Mouse (Mus musculus): ENCODE measurements around the gene Mfsd12. TPM values are rescaled to one million over a fixed set of nuclear protein-coding genes. Genes with fewer than 3 reads are reported as not detected.
A peak's percentile ranks its signal among the peaks of the same experiment; 100 is the strongest.

The Mfsd12 gene
- total and polyA plus RNA-seq, 2 experiments from 2014 or later = 13.6 to 38.1 TPM

DNA sequence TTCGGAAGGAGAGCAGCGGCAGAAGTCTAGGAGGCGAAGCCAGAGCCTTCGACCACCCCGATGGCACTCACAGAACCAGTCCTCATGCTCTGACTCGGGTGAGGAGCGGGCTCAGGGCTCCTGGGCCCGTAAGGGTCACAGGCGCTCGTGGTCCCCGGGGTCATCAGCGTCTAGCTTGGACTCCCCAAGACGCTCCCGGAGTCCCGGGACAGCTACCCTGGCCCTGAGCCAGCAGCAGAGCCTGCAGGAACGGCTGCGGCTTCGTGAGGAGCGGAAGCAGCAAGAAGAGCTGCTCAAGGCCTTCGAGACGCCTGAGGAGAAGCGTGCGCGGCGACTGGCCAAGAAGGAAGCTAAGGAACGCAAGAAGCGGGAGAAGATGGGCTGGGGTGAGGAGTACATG is 34.8 kb upstream of the Mfsd12 start:
- no peaks in the 10 kb centered on the region for H3K27me3 ChIP-seq (ENCODE audit: insufficient read depth, low read length)
- ATAC-seq = no peak
- H3K9me3 ChIP-seq (ENCODE audit: low read length) = no peaks in the 10 kb centered on the region
- no peak overlapping the region for H3K9ac ChIP-seq (replicated peaks; ENCODE audit: low read length)
- H3K27ac ChIP-seq = no peak overlapping the region
- WGBS = 92% methylated on average over 27 of the region's 27 CpGs
- no peak overlapping the region for H3K4me3 ChIP-seq (ENCODE audit: low read length)
- peaks cover 11% of the 10 kb centered on the region; the same call in 1 of the 2 replicates for H3K4me1 ChIP-seq (ENCODE audit: insufficient read depth, low read length)
- H3K4me2 ChIP-seq (ENCODE audit: low read depth, low read length) = no peak overlapping the region; the same call in 1 of the 2 replicates
- DNase-seq (ENCODE audit: low spot score) = no peak
- H3K36me3 ChIP-seq (ENCODE audit: insufficient read depth, low read length) = peaks cover 57% of the 10 kb centered on the region
- no peak for TF ChIP-seq CTCF (IDR thresholded peaks at IDR 0.05; ENCODE audit: low read depth)

DNA sequence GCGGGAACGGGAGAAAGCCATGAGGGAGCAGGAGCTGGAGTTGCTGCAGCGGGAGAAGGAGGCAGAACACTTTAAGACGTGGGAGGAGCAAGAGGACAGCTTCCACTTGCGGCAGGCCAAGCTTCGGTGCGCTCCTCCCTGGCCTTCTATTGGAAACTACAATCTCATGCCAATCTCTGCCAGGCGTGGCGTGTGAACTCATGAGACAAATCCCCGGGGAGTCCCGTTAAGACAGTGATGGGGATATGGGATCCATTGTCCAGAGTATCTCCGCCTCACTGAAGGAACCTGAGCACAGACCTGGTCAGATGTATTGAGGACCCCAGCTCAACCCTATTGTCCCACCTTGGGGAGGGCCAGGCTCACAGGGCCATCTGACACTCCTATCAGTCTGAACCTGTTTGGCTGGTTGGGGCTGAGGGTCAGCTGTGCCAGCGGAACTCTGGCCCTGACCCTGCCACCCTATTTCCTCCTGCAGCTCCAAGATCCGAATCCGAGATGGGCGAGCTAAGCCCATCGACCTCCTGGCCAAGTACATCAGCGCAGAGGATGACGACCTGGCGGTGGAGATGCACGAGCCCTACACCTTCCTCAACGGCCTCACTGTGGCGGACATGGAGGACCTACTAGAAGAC is 34.0 kb upstream of the Mfsd12 start:
- no peaks in the 10 kb centered on the region for H3K27me3 ChIP-seq (ENCODE audit: insufficient read depth, low read length)
- no peak for DNase-seq (ENCODE audit: low spot score)
- ATAC-seq = no peak
- H3K9ac ChIP-seq (replicated peaks; ENCODE audit: low read length) = no peak overlapping the region
- H3K4me1 ChIP-seq (ENCODE audit: insufficient read depth, low read length) = peaks cover 11% of the 10 kb centered on the region; the same call in 1 of the 2 replicates
- no peak overlapping the region for H3K4me3 ChIP-seq (ENCODE audit: low read length)
- no peak overlapping the region for H3K27ac ChIP-seq
- WGBS = 93% methylated on average over 23 of the region's 23 CpGs
- H3K36me3 ChIP-seq (ENCODE audit: insufficient read depth, low read length) = peaks cover 53% of the 10 kb centered on the region
- TF ChIP-seq CTCF (IDR thresholded peaks at IDR 0.05; ENCODE audit: low read depth) = no peak
- H3K9me3 ChIP-seq (ENCODE audit: low read length) = no peaks in the 10 kb centered on the region
- no peak overlapping the region for H3K4me2 ChIP-seq (ENCODE audit: low read depth, low read length)

DNA sequence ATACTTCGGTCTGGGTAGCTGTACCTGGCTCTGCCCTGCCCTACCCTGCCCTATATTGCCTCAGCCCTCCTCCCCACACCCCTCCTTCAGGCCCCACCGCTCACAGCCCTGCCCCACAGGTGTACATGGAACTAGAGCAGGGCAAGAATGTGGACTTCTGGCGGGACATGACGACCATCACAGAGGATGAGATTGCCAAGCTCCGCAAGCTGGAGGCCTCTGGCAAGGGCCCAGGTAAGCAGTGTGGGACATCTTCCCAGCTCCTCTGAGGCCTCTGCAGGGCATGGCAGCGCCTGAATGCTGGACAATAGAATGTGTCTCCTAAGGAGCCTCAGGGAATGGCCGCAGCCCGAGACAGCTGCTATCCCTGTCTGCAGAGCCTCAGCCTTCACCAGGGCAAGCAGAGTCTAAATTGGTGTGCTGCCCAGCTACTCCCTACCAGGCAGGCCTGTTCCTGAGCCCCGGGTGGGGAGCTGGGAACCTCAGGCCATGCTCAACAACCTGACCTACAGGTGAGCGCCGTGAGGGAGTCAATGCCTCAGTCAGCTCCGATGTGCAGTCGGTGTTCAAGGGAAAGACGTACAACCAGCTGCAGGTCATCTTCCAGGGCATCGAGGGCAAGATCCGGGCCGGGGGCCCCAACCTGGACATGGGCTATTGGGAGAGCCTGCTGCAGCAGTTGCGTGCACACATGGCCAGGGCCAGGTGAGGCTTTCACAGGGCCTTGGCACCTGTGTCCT is 33.3 kb upstream of the Mfsd12 start:
- Histone ChIP-seq H3K4me2 (ENCODE audit: low read depth, low read length) (no peak overlapping the region), H3K4me1 (ENCODE audit: insufficient read depth, low read length) (peaks cover 11% of the 10 kb centered on the region; the same call in 1 of the 2 replicates), H3K9me3 (ENCODE audit: low read length) (no peaks in the 10 kb centered on the region), H3K9ac (replicated peaks; ENCODE audit: low read length) (no peak overlapping the region), H3K27me3 (ENCODE audit: insufficient read depth, low read length) (no peaks in the 10 kb centered on the region), H3K36me3 (ENCODE audit: insufficient read depth, low read length) (peaks cover 48% of the 10 kb centered on the region), H3K4me3 (ENCODE audit: low read length) (no peak overlapping the region), H3K27ac (no peak overlapping the region)
- DNase-seq (ENCODE audit: low spot score) (no peak), ATAC-seq (no peak)
- WGBS = 92% methylated on average over 18 of the region's 18 CpGs
- no peak for TF ChIP-seq CTCF (IDR thresholded peaks at IDR 0.05; ENCODE audit: low read depth)

DNA sequence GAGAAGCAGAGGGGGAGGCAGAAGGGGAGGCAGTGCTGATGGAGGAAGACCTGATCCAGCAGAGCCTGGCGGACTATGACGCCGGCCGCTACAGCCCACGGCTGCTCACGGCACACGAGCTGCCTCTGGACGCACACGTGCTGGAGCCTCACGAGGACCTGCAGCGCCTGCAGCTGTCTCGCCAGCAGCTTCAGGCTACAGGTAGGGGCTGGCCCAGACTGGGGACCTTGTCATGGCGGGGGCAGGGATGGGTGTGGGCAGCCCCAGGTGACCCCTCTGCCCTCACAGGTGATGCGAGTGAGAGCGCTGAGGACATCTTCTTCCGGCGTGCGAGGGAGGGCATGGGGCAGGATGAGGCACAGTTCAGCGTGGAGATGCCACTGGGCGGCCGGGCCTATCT is 32.1 kb upstream of the Mfsd12 start:
- H3K4me3 ChIP-seq (ENCODE audit: low read length) = no peak overlapping the region
- no peaks in the 10 kb centered on the region for H3K27me3 ChIP-seq (ENCODE audit: insufficient read depth, low read length)
- H3K36me3 ChIP-seq (ENCODE audit: insufficient read depth, low read length) = peaks cover 48% of the 10 kb centered on the region
- TF ChIP-seq CTCF (IDR thresholded peaks at IDR 0.05; ENCODE audit: low read depth) = no peak
- H3K9me3 ChIP-seq (ENCODE audit: low read length) = no peaks in the 10 kb centered on the region
- no peak overlapping the region for H3K27ac ChIP-seq
- DNase-seq (ENCODE audit: low spot score) (no peak), ATAC-seq (no peak)
- WGBS = 93% methylated on average over 21 of the region's 21 CpGs
- H3K9ac ChIP-seq (replicated peaks; ENCODE audit: low read length) = no peak overlapping the region
- H3K4me1 ChIP-seq (ENCODE audit: insufficient read depth, low read length) = peaks cover 5% of the 10 kb centered on the region; the same call in 1 of the 2 replicates
- H3K4me2 ChIP-seq (ENCODE audit: low read depth, low read length) = no peak overlapping the region

DNA sequence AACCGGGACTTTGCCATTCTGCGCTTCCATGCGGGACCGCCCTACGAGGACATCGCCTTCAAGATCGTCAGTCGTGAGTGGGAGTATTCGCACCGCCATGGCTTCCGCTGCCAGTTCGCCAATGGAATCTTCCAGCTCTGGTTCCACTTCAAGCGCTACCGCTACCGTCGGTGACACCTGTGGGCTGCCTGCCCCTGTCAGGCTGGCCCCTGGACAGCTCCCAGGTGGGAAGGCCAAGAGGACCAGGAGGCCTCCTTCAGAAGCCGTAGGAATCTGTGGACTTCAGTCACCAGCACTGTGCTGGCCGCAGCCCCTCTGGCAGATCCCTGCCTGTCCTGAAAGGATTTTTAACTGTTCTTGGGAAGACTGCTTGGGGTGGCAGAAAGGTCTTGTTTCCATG is 31.5 kb upstream of the Mfsd12 start:
- no peak for DNase-seq (ENCODE audit: low spot score)
- Histone ChIP-seq H3K4me1 (ENCODE audit: insufficient read depth, low read length) (peaks cover 5% of the 10 kb centered on the region; the same call in 1 of the 2 replicates), H3K4me3 (ENCODE audit: low read length) (no peak overlapping the region), H3K4me2 (ENCODE audit: low read depth, low read length) (no peak overlapping the region), H3K9ac (replicated peaks; ENCODE audit: low read length) (no peak overlapping the region), H3K27ac (no peak overlapping the region), H3K9me3 (ENCODE audit: low read length) (no peaks in the 10 kb centered on the region), H3K36me3 (ENCODE audit: insufficient read depth, low read length) (peaks cover 48% of the 10 kb centered on the region), H3K27me3 (ENCODE audit: insufficient read depth, low read length) (no peaks in the 10 kb centered on the region)
- TF ChIP-seq CTCF (IDR thresholded peaks at IDR 0.05; ENCODE audit: low read depth) = no peak
- no peak for ATAC-seq
- 95% methylated on average over 18 of the region's 18 CpGs for WGBS

DNA sequence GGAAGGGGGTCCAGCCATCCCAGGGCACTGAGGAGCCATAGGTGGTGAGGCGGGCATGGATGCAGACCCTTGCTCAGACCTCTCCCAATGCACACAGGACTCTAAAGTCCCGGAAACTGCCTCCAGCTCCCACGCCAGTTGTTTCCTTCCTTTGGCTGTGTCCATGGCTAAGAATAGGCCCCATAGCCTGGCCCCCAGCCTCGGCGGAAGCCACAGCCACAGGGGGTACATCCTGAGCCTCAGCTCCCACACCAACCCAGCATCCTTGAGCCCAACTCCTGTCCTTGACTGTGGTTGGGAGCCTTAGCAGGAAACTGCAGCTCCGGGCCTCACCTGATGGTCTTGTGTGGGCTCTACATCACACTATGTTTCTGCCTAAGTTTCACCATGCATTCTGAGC is 30.4 kb upstream of the Mfsd12 start:
- 76% methylated on average over 6 of the region's 6 CpGs for WGBS
- H3K4me1 ChIP-seq (ENCODE audit: insufficient read depth, low read length) = peaks cover 2% of the 10 kb centered on the region; the same call in 1 of the 2 replicates
- no peaks in the 10 kb centered on the region for H3K9me3 ChIP-seq (ENCODE audit: low read length)
- no peak for ATAC-seq
- no peak overlapping the region for H3K4me2 ChIP-seq (ENCODE audit: low read depth, low read length)
- no peaks in the 10 kb centered on the region for H3K27me3 ChIP-seq (ENCODE audit: insufficient read depth, low read length)
- TF ChIP-seq CTCF (IDR thresholded peaks at IDR 0.05; ENCODE audit: low read depth) = no peak
- peak overlapping the region; percentile 60; the same call in 1 of the 2 replicates for H3K27ac ChIP-seq
- H3K4me3 ChIP-seq (ENCODE audit: low read length) = no peak overlapping the region
- no peak overlapping the region for H3K9ac ChIP-seq (replicated peaks; ENCODE audit: low read length)
- DNase-seq (ENCODE audit: low spot score) = no peak
- peaks cover 48% of the 10 kb centered on the region for H3K36me3 ChIP-seq (ENCODE audit: insufficient read depth, low read length)

DNA sequence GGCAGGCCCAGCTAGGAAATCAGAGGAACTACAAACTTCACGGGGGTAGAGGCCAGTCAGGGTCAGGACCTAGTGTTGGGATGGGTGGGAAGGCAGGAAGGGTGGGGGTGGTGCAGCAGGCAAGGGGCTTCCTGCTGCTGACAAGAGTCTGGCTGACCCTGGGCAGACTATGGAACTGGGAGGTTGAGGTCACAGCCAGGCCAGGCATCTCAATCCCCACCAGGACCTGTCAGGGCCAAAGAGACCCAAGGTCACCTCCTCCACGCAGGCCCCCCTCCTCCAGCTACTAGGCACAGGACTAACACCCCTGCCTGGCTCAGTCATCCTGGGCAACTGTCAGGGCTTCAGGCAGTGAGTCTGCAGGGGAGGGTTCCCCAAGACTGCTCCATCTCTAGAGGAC is 29.3 kb upstream of the Mfsd12 start:
- DNase-seq (ENCODE audit: low spot score) (no peak), ATAC-seq (no peak; the same call in 1 of the 2 replicates)
- no peak overlapping the region for H3K4me2 ChIP-seq (ENCODE audit: low read depth, low read length)
- H3K27ac ChIP-seq = no peak overlapping the region
- H3K36me3 ChIP-seq (ENCODE audit: insufficient read depth, low read length) = peaks cover 43% of the 10 kb centered on the region
- H3K4me3 ChIP-seq (ENCODE audit: low read length) = no peak overlapping the region
- no peaks in the 10 kb centered on the region for H3K4me1 ChIP-seq (ENCODE audit: insufficient read depth, low read length)
- 40% methylated on average over 2 of the region's 2 CpGs for WGBS
- no peaks in the 10 kb centered on the region for H3K9me3 ChIP-seq (ENCODE audit: low read length)
- TF ChIP-seq CTCF (IDR thresholded peaks at IDR 0.05; ENCODE audit: low read depth) = no peak
- no peaks in the 10 kb centered on the region for H3K27me3 ChIP-seq (ENCODE audit: insufficient read depth, low read length)
- no peak overlapping the region for H3K9ac ChIP-seq (replicated peaks; ENCODE audit: low read length)
